Mouse (Mus musculus) spleen, postnatal 0 days (tissue): Measurements from ENCODE around the gene Olfr106-ps. TPM values are rescaled to one million over a fixed set of nuclear protein-coding genes. Genes with fewer than 3 reads are reported as not detected.

Experiments
- polyA plus RNA-seq: library from polyadenylated mRNA; unstranded; fragments of >200 nt; fragmentation: Nextera tagmentation; extraction: Ambion mirVana; gene quantifications from 2 replicates; pipeline ENCODE4 v1.2.1, GENCODE M21; 2015

Gene Olfr106-ps
- polyA plus RNA-seq: not detected in 2 replicates

GRCm38 (mm10) chr17:37390093-37390492 is at the start of gene Olfr106-ps:
Gene Olfr106-ps, plus strand, starts transcription at chr17:37390393.

GRCm38 (mm10) chr17:37359282-37359681 is 30.9 kb upstream of the Olfr106-ps start, which contains the start of gene Olfr104-ps:
Gene Olfr104-ps, plus strand, starts transcription at chr17:37359582.

GRCm38 (mm10) chr17:37378733-37379132 is 11.5 kb upstream of the Olfr106-ps start, which contains the start of gene Olfr105-ps:
Gene Olfr105-ps, plus strand, starts transcription at chr17:37379033.

GRCm38 (mm10) chr17:37398926-37399325 is 8.7 kb downstream of the Olfr106-ps start, which contains the start of gene Olfr107:
Gene Olfr107, plus strand, starts transcription at chr17:37399226.

GRCm38 (mm10) chr17:37445180-37445579 is 55.0 kb downstream of the Olfr106-ps start, which contains the start of gene Olfr108:
Gene Olfr108, plus strand, starts transcription at chr17:37445480.

Other genes with a start within 250 kb of the Olfr106-ps start
- not detected in 2 replicates for gene Olfr93, start 228.9 kb upstream of the Olfr106-ps start, polyA plus RNA-seq
- 0.28 TPM in 1 of 2 replicates, not detected in the other for gene Ubd, start 196.5 kb upstream of the Olfr106-ps start, polyA plus RNA-seq
- not detected in 2 replicates for gene Olfr94, start 189.4 kb upstream of the Olfr106-ps start, polyA plus RNA-seq
- not detected in 2 replicates for gene Olfr95, start 177.3 kb upstream of the Olfr106-ps start, polyA plus RNA-seq
- not detected in 2 replicates for gene Olfr96, start 170.2 kb upstream of the Olfr106-ps start, polyA plus RNA-seq
- not detected in 2 replicates for gene Olfr97, start 153.1 kb upstream of the Olfr106-ps start, polyA plus RNA-seq
- not detected in 2 replicates for gene Olfr98, start 126.6 kb upstream of the Olfr106-ps start, polyA plus RNA-seq
- gene H2-M3, start 120.2 kb upstream of the Olfr106-ps start, polyA plus RNA-seq: 5.1 and 6.1 TPM in 2 replicates
- not detected in 2 replicates for gene Olfr99, start 106.9 kb upstream of the Olfr106-ps start, polyA plus RNA-seq
- gene Olfr101, start 86.1 kb upstream of the Olfr106-ps start, polyA plus RNA-seq: not detected in 2 replicates
- not detected in 2 replicates for gene Olfr102, start 73.3 kb upstream of the Olfr106-ps start, polyA plus RNA-seq
- not detected in 2 replicates for gene Olfr103, start 50.7 kb upstream of the Olfr106-ps start, polyA plus RNA-seq
- gene Olfr104-ps, start 30.8 kb upstream of the Olfr106-ps start, polyA plus RNA-seq: not detected in 2 replicates
- gene Olfr105-ps, start 11.4 kb upstream of the Olfr106-ps start, polyA plus RNA-seq: not detected in 2 replicates
- not detected in 2 replicates for gene Olfr107, start 8.8 kb downstream of the Olfr106-ps start, polyA plus RNA-seq
- gene Olfr108, start 55.1 kb downstream of the Olfr106-ps start, polyA plus RNA-seq: not detected in 2 replicates
- not detected in 2 replicates for gene Olfr109, start 68.5 kb downstream of the Olfr106-ps start, polyA plus RNA-seq
- gene H2-M2, start 93.2 kb downstream of the Olfr106-ps start, polyA plus RNA-seq: 0.16 TPM in 1 of 2 replicates, not detected in the other
- gene Olfr110, start 102.1 kb downstream of the Olfr106-ps start, polyA plus RNA-seq: not detected in 2 replicates
- gene Olfr111, start 117.6 kb downstream of the Olfr106-ps start, polyA plus RNA-seq: 0.05 TPM in 1 of 2 replicates, not detected in the other
- not detected in 2 replicates for gene Olfr112, start 179.1 kb downstream of the Olfr106-ps start, polyA plus RNA-seq
- not detected in 2 replicates for gene Olfr113, start 187.3 kb downstream of the Olfr106-ps start, polyA plus RNA-seq
- not detected in 2 replicates for gene Olfr114, start 202.3 kb downstream of the Olfr106-ps start, polyA plus RNA-seq
- gene Olfr115, start 236.7 kb downstream of the Olfr106-ps start, polyA plus RNA-seq: not detected in 2 replicates
- gene Olfr116, start 236.8 kb downstream of the Olfr106-ps start, polyA plus RNA-seq: not detected in 2 replicates